Mouse (Mus musculus) small intestine, adult 2 months (tissue): ENCODE measurements around the gene D630039A03Rik.

ENCODE experiments used
- CTCF ChIP-seq: fragments of 200-500 bp; IDR thresholded peaks from 2 replicates; pipeline ENCODE4 v1.5.1; 2012; ENCODE audit warnings: low read depth, mild to moderate bottlenecking, control low read depth, inconsistent platforms, low read length, moderate library complexity, mixed read lengths; ENCODE audit not compliant: insufficient replicate concordance, insufficient read length; ENCODE audit errors: extremely low read depth
- POLR2A ChIP-seq: fragments of 200-500 bp; IDR thresholded peaks from 2 replicates; pipeline ENCODE4 v1.6.1; 2012; ENCODE audit warnings: low read depth, mild to moderate bottlenecking, control low read depth, inconsistent platforms, low read length, moderate library complexity

- TF ChIP-seq POLR2A = no peak
- no peak for TF ChIP-seq CTCF
Measured at GRCm38 (mm10) chr4:57913021-57913420, 3.1 kb downstream of the D630039A03Rik start.
